Mouse (Mus musculus) midbrain, embryonic 15.5 days (tissue): Measurements from ENCODE around the gene Bnip1. TPM values are rescaled to one million over a fixed set of nuclear protein-coding genes. Genes with fewer than 3 reads are reported as not detected.
A peak's percentile ranks its signal among the peaks of the same experiment; 100 is the strongest.

Source experiments
- ATAC-seq: fragments of 200-750 bp; cut with Nextera tagmentation; replicated peaks from 2 replicates; pipeline ENCODE4 v1.8.0; 2017; ENCODE audit warnings: moderate TSS enrichment
- H3K27ac ChIP-seq: fragments of 300-500 bp; sonication (generic); 2 replicates; pipeline ENCODE4 v1.5.1; 2015; ENCODE audit warnings: mild to moderate bottlenecking, inconsistent platforms
- H3K27me3 ChIP-seq: fragments of 300-500 bp; sonication (generic); replicated peaks from 2 replicates; pipeline ENCODE4 v1.6.1; 2015; ENCODE audit warnings: inconsistent platforms
- H3K36me3 ChIP-seq: fragments of 300-500 bp; sonication (generic); replicated peaks from 2 replicates; pipeline ENCODE4 v1.6.1; 2015; ENCODE audit warnings: inconsistent platforms
- H3K4me1 ChIP-seq: fragments of 300-500 bp; sonication (generic); 2 replicates; pipeline ENCODE4 v1.6.1; 2015; ENCODE audit warnings: inconsistent platforms
- H3K4me2 ChIP-seq: fragments of 300-500 bp; sonication (generic); 2 replicates; pipeline ENCODE4 v1.6.1; 2015; ENCODE audit warnings: inconsistent platforms, mild to moderate bottlenecking, moderate library complexity
- H3K4me3 ChIP-seq: fragments of 300-500 bp; sonication (generic); 2 replicates; pipeline ENCODE4 v1.5.1; 2015; ENCODE audit warnings: mild to moderate bottlenecking, inconsistent platforms
- H3K9ac ChIP-seq: fragments of 300-500 bp; sonication (generic); 2 replicates; pipeline ENCODE4 v1.6.1; 2015; ENCODE audit warnings: mild to moderate bottlenecking, inconsistent platforms
- H3K9me3 ChIP-seq: fragments of 300-500 bp; sonication (generic); 2 replicates; pipeline ENCODE4 v1.6.1; 2016; ENCODE audit warnings: inconsistent platforms
- WGBS: fragments of 180-500 bp; shearing (Covaris S2); methylation state at CpG from one replicate; pipeline ENCODE4 v1.1.7; 2015; ENCODE audit warnings: mixed read lengths; 5-methylcytosine and 5-hydroxymethylcytosine counted together
- polyA plus RNA-seq: library from polyadenylated mRNA; unstranded; fragments of >200 nt; fragmentation: Nextera tagmentation; extraction: Ambion mirVana; gene quantifications from 2 replicates; pipeline ENCODE4 v1.2.1, GENCODE M21; 2015

The Bnip1 gene
- polyA plus RNA-seq, 1 experiment from 2014 or later = 60.6 TPM

- H3K9me3 ChIP-seq = no peaks in the 10 kb centered on the region
- peaks cover 94% of the 10 kb centered on the region for H3K27me3 ChIP-seq
- no peak overlapping the region for H3K27ac ChIP-seq
- WGBS = 2% methylated on average over 19 of the region's 19 CpGs
- H3K4me1 ChIP-seq = peaks cover 15% of the 10 kb centered on the region
- H3K9ac ChIP-seq = no peak overlapping the region
- ATAC-seq = no peak
- no peak overlapping the region for H3K4me3 ChIP-seq
- H3K36me3 ChIP-seq = no peaks in the 10 kb centered on the region
- H3K4me2 ChIP-seq = no peak overlapping the region
These were observed 56.1 kb downstream of the Bnip1 start for GRCm38 (mm10) chr17:26836786-26837545.

DNA sequence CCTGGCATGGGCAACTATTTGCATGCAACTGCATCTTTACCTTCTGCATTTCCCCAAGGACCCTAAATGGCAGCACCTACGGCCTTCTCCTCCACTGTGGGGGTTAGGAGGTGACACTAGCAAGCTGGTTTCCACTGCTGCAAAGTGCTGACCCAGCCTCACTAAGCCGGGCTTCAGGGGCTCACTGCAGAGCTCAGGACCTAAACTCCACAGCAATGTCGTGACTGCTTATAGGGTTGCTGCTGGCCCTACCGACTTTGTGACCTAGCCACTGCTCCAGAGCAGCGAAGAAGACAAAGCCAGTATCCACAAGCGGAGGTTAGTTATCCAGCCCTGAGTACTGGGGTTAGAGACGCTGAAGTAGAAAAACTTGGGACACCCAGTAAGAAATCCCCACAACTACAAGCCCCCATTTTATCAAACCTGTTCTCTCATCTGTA, 56.7 kb downstream of the Bnip1 start:
- H3K9me3 ChIP-seq = no peaks in the 10 kb centered on the region
- no peak overlapping the region for H3K4me2 ChIP-seq
- no peaks in the 10 kb centered on the region for H3K36me3 ChIP-seq
- ATAC-seq = no peak
- WGBS = under 1% methylated on average over 7 of the region's 7 CpGs
- H3K4me1 ChIP-seq = peaks cover 15% of the 10 kb centered on the region
- H3K4me3 ChIP-seq = no peak overlapping the region
- H3K27ac ChIP-seq = no peak overlapping the region
- H3K9ac ChIP-seq = no peak overlapping the region
- peaks cover 95% of the 10 kb centered on the region for H3K27me3 ChIP-seq

DNA sequence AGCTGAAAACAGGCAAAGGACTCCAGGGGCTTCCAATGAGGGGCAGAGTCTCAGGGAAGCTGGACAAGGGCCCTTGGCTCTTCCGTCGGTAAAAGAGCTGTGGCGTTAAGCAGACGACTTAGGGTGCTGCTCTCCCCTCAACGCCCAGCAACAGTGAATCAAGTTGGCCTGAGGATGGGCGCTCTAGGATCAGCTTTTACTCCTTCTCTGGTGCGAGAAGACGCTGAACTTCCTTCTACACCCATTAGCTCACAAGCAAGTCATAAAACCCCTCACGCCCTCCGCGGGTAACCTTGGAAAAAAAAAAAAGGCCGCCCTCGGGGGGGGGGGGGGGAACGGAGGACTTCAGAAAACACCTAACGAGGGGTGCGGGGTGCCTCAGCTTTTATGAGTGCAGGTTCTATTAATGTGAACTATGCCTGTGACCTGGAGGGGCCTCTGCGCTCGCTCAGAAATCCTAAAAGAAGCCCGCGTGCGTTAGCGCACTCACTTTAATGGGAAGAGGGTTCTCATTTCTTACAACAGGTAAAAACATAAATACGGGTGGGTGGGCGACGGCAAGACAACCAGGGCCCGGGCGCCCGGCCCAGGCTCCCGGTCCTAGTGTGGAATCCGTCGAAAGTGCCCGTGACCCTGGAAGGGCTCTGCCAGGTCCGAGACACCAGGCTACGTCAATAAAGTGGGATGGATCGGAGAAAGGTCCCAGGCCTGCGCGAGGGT, 57.5 kb downstream of the Bnip1 start:
- Histone ChIP-seq H3K4me1 (peaks cover 15% of the 10 kb centered on the region), H3K27ac (no peak overlapping the region), H3K4me3 (no peak overlapping the region), H3K36me3 (no peaks in the 10 kb centered on the region), H3K4me2 (no peak overlapping the region), H3K9ac (no peak overlapping the region), H3K27me3 (peaks cover 96% of the 10 kb centered on the region), H3K9me3 (no peaks in the 10 kb centered on the region)
- ATAC-seq = no peak
- WGBS = under 1% methylated on average over 36 of the region's 37 CpGs

DNA sequence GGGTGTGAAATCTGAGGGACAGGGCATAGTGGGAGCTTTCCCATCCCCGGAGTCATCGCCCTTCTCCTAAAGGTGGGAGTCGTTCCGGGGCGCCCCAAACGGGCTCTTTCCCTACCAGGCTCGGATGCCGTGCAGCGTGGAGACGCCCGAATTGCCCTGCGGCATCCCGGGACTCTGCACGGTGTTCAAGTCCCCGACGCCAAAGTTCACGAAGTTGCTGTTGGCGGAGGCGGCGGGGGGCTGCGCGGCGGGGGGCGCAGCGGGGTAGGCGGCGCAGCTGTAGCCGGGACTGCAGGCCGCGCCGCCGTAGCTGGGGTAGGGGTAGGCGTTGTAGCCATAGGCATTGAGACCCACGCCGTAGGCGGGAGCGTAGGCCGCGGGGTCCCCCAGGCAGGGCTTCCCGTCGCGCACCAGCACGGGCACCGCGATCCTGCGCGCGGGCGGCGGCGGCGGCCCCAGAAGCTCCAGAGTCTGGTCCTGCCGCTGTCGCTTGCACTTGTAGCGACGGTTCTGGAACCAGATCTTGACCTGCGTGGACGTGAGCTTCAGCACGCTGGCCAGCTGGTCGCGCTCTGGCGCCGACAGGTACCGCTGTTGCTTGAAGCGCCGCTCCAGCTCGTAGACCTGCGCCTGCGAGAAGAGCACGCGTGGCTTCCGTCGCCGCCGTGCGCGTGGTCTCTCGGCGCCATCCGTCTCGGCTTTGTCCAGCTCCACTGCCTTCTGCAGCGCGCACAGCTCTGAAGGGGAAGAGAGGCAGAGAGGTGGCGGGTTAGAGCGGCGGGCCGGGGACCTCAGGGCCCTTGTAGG, 58.2 kb downstream of the Bnip1 start:
- Histone ChIP-seq H3K4me3 (peak overlapping the region; percentile 21), H3K4me2 (peak overlapping the region; percentile 30), H3K9ac (no peak overlapping the region), H3K4me1 (peaks cover 17% of the 10 kb centered on the region), H3K9me3 (no peaks in the 10 kb centered on the region), H3K27me3 (peaks cover 96% of the 10 kb centered on the region), H3K36me3 (no peaks in the 10 kb centered on the region), H3K27ac (no peak overlapping the region)
- WGBS = 2% methylated on average over 77 of the region's 87 CpGs
- ATAC-seq = no peak

GRCm38 (mm10) chr17:26839718-26840438, 59.0 kb downstream of the Bnip1 start:
- Histone ChIP-seq H3K4me2 (peak overlapping the region; percentile 30), H3K27me3 (peaks cover 94% of the 10 kb centered on the region), H3K4me3 (peak overlapping the region; percentile 21), H3K9ac (no peak overlapping the region), H3K4me1 (peaks cover 22% of the 10 kb centered on the region), H3K36me3 (no peaks in the 10 kb centered on the region), H3K9me3 (no peaks in the 10 kb centered on the region), H3K27ac (no peak overlapping the region)
- WGBS = 2% methylated on average over 26 of the region's 26 CpGs
- ATAC-seq = no peak

DNA sequence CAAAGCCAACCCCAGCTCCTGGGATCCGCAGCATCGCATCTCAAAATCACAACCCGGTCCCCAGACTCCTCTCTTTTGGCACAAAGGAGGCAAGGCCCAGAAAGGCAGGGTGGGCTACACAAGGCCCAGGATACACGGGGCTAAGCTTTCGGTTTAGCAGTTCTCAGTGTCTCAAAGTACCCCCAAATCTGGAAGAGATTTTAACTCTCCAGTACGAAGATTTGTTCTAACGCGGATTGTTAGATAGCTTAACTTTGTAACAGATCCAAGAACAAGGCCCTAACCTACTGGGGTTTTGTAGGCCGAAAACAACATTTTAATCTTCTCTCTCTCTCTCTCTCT, 59.5 kb downstream of the Bnip1 start:
- ATAC-seq = no peak
- Histone ChIP-seq H3K27me3 (peaks cover 94% of the 10 kb centered on the region), H3K9me3 (no peaks in the 10 kb centered on the region), H3K27ac (no peak overlapping the region), H3K4me1 (peaks cover 22% of the 10 kb centered on the region), H3K36me3 (no peaks in the 10 kb centered on the region), H3K4me3 (no peak overlapping the region), H3K9ac (no peak overlapping the region), H3K4me2 (no peak overlapping the region)
- 3% methylated on average over 9 of the region's 9 CpGs for WGBS

DNA sequence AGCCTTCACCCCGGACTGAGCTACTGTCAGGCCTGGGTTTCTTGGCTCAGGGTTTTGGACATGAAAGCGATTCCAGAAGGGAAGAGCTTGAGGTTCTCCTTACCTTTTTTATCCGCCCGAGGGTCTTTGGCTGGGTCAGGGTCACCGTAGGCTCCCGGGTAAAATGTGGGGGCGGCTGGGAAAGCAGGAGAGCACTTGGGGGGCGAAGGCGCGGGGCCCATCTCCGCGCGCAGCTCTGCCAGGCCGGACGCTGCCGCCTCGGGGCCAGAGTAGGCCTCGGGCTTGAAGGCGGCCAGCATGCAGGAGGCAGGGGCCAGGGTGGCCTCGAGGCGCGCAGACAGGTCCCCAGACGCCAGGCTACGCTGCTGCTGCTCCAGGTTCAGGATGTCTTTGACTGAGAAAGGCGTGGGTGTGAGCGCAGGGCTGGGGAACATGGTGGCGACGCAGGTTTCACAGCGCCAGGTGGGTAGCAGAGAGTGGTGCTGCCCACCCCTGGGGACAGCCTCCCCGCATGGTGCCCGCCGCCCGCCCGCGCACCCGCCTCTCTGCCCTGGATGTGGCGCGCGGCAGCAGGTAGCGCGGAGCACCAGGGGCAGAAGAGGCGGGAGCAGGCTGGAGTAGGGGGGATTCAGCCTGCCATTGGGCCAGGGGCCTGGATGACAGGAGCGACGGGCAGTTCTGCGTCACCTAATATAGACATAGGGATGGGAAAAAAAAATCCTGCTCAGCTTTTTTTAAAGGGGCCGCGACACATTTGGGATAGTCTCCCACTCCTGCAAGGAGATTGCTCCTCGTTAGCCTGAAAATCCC, 60.3 kb downstream of the Bnip1 start:
- H3K36me3 ChIP-seq = no peaks in the 10 kb centered on the region
- 2% methylated on average over 48 of the region's 48 CpGs for WGBS
- H3K4me1 ChIP-seq = peaks cover 22% of the 10 kb centered on the region
- no peaks in the 10 kb centered on the region for H3K9me3 ChIP-seq
- no peak overlapping the region for H3K9ac ChIP-seq
- H3K4me2 ChIP-seq = no peak overlapping the region
- no peak overlapping the region for H3K27ac ChIP-seq
- peaks cover 94% of the 10 kb centered on the region for H3K27me3 ChIP-seq
- no peak for ATAC-seq
- no peak overlapping the region for H3K4me3 ChIP-seq

GRCm38 (mm10) chr17:26841981-26842380, 61.1 kb downstream of the Bnip1 start:
- no peak for ATAC-seq
- no peak overlapping the region for H3K9ac ChIP-seq
- 1% methylated on average over 5 of the region's 5 CpGs for WGBS
- H3K27me3 ChIP-seq = peaks cover 89% of the 10 kb centered on the region
- no peaks in the 10 kb centered on the region for H3K36me3 ChIP-seq
- H3K4me1 ChIP-seq = peaks cover 20% of the 10 kb centered on the region
- H3K4me2 ChIP-seq = no peak overlapping the region
- H3K4me3 ChIP-seq = no peak overlapping the region
- H3K27ac ChIP-seq = no peak overlapping the region
- no peaks in the 10 kb centered on the region for H3K9me3 ChIP-seq

Other genes starting within 250 kb of the Bnip1 start
- 100 and 109 TPM in 2 replicates for gene Ergic1, start 219.6 kb upstream of the Bnip1 start, polyA plus RNA-seq
- 42.5 and 42.8 TPM in 2 replicates for gene Dusp1, start 218.9 kb upstream of the Bnip1 start, polyA plus RNA-seq
- 82.7 and 89.4 TPM in 2 replicates for gene Atp6v0e, start 117.8 kb upstream of the Bnip1 start, polyA plus RNA-seq
- gene Crebrf, start 65.4 kb upstream of the Bnip1 start, polyA plus RNA-seq = 11.8 and 14.8 TPM in 2 replicates
- gene Nkx2-5, start 63.9 kb downstream of the Bnip1 start, polyA plus RNA-seq = 0.10 and 0.92 TPM in 2 replicates
- 3.3 and 3.5 TPM in 2 replicates for gene Kifc5b, start 136.0 kb downstream of the Bnip1 start, polyA plus RNA-seq
- 27.2 and 29.5 TPM in 2 replicates for gene Phf1, start 152.0 kb downstream of the Bnip1 start, polyA plus RNA-seq
- 127 and 131 TPM in 2 replicates for gene Cuta, start 158.5 kb downstream of the Bnip1 start, polyA plus RNA-seq
- 6.0 and 7.3 TPM in 2 replicates for gene Syngap1, start 160.2 kb downstream of the Bnip1 start, polyA plus RNA-seq
- 15.4 and 16.9 TPM in 2 replicates for gene Zbtb9, start 192.1 kb downstream of the Bnip1 start, polyA plus RNA-seq
- 3.5 and 4.2 TPM in 2 replicates for gene Bak1, start 247.9 kb downstream of the Bnip1 start, polyA plus RNA-seq